In the genomic region with DNA sequence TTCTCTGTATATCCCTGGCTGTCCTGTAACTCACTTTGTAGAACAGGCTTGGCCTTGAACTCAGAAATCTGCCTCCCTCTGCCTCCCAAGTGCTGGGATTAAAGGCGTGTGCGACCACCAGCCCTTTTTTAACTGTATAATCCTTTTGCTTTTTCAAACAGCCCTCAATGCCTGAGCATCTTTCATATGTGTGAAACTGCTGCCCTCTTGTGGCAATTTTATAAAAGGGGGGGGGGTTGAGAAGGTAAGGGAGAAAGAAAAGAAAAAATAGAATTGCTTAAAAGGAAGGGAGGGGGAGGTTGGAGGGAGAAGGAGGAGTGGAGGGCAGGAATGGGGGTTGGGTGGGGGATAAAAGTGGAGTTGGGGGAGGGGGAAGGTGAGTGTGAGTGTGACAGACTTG, we compare ENCODE assay signal across 10 mouse cellular contexts. TPM values are rescaled to one million over a fixed set of nuclear protein-coding genes. Genes with fewer than 3 reads are reported as not detected.
DNase-seq lines count a peak whose midpoint lies in the region; ATAC-seq and TF ChIP-seq lines count a peak whose summit lies in the region.
"Had no signal": no experiment of that assay in that cellular context is flagged by ENCODE, and none has a peak within 500 bp of the region (broad histone marks: within the 10 kb centered on the region; RNA-seq: fewer than 3 reads in every experiment).

No protein-coding gene starts in this region.

- H3K27ac ChIP-seq in gastrocnemius, adult 2 months: no peak overlapping the region
- no peak overlapping the region for H3K27ac ChIP-seq in forebrain, embryonic 12.5 days
- H3K27ac ChIP-seq in limb, embryonic 10.5 days: no peak overlapping the region

- intact Hi-C loops in gastrocnemius, adult 2 months (cut with DNase I): loop anchor here (1.0 to 5.0 kb wide), 2 partner anchors 102 to 219 kb away; partner anchors contain the start of genes Katnbl1 and Nop10
- intact Hi-C loops in gastrocnemius, postnatal 14 days (cut with DNase I; ENCODE audit: low total_unique reads): loop anchor here (5.0 kb wide), 1 partner anchor 104 kb away; the partner anchor contains the start of gene Katnbl1

- peak; percentile 56 for TF ChIP-seq CTCF in gastrocnemius, adult 2 months (IDR thresholded peaks at IDR 0.05)

- 0% methylated on average over 2 of the region's 2 CpGs for WGBS in forebrain, embryonic 12.5 days
- 3% methylated on average over 2 of the region's 2 CpGs for WGBS in limb, embryonic 10.5 days

- H3K4me3 ChIP-seq in gastrocnemius, adult 2 months: no peak overlapping the region
- H3K4me3 ChIP-seq in forebrain, embryonic 12.5 days (replicated peaks): no peak overlapping the region
- H3K4me3 ChIP-seq in limb, embryonic 10.5 days: no peak overlapping the region

- peak; percentile 49 for ATAC-seq in forebrain, embryonic 12.5 days (ENCODE audit: low FRiP score)

- H3K27me3 ChIP-seq in forebrain, embryonic 12.5 days: no peaks in the 10 kb centered on the region
- H3K27me3 ChIP-seq in limb, embryonic 10.5 days (ENCODE audit: low read depth, poor library complexity, severe bottlenecking): no peaks in the 10 kb centered on the region

- no peaks in the 10 kb centered on the region for H3K36me3 ChIP-seq in forebrain, embryonic 12.5 days (replicated peaks)
- H3K36me3 ChIP-seq in limb, embryonic 10.5 days: no peaks in the 10 kb centered on the region

- H3K4me2 ChIP-seq in forebrain, embryonic 12.5 days: no peak overlapping the region

- DNase-seq in gastrocnemius, adult 2 months: no peak
- DNase-seq in gastrocnemius, postnatal 14 days: no peak
- peak; percentile 76 for DNase-seq in Muller cell, postnatal 12 days (ENCODE audit: inconsistent ontology term)
- DNase-seq in limb, embryonic 10.5 days (ENCODE audit: low spot score): peak; percentile 47
- DNase-seq in neural tube, embryonic 10.5 days (ENCODE audit: extremely low spot score, low spot score): peak; percentile 36
- DNase-seq in layer of hippocampus, postnatal 10 days (ENCODE audit: low spot score in 2 of 2): no peak
- DNase-seq in layer of hippocampus, postnatal 25 days (ENCODE audit: extremely low spot score in 1 of 2, low spot score in 1 of 2): no peak

- H3K9ac ChIP-seq in forebrain, embryonic 12.5 days: no peak overlapping the region

- H3K9me3 ChIP-seq in forebrain, embryonic 12.5 days: no peaks in the 10 kb centered on the region
- H3K9me3 ChIP-seq in limb, embryonic 10.5 days (replicated peaks): no peaks in the 10 kb centered on the region

- no peaks in the 10 kb centered on the region for H3K4me1 ChIP-seq in forebrain, embryonic 12.5 days
- H3K4me1 ChIP-seq in limb, embryonic 10.5 days: no peaks in the 10 kb centered on the region

RNA-seq across cellular contexts. Expression of gene Chrm5, which starts 1.0 kb away (rescaled TPM):
- total RNA-seq in gastrocnemius, adult 2 months (2021): under 1 TPM in 1 of 2 experiments, not detected in 1; 0.20 TPM
- total RNA-seq in gastrocnemius, postnatal 14 days (2021): not detected
- 0.31 TPM in 1 of 2 replicates, not detected in the other for polyA plus RNA-seq in forebrain, embryonic 12.5 days (2016; fragmentation: Nextera tagmentation; extraction: Ambion mirVana)
- polyA plus RNA-seq in limb, embryonic 10.5 days (2016; fragmentation: Nextera tagmentation; extraction: Ambion mirVana): not detected in 2 replicates
- total RNA-seq in layer of hippocampus, postnatal 10 days (2021): 10 to 100 TPM; 15.3 to 15.8 TPM
- total RNA-seq in layer of hippocampus, postnatal 25 days (2021): 10 to 100 TPM in 1 of 2 experiments, 1 to 10 TPM in 1; 4.2 to 10.5 TPM
- polyA plus RNA-seq: large intestine, adult 2 months; testis, adult 2 months had no signal

RNA-seq across cellular contexts. Expression of gene Aven, which starts 11.2 kb away (rescaled TPM):
- 10 to 100 TPM; 15.0 to 16.1 TPM for total RNA-seq in gastrocnemius, adult 2 months (2021)
- 10 to 100 TPM; 15.8 to 23.6 TPM for total RNA-seq in gastrocnemius, postnatal 14 days (2021)
- 5.8 and 6.6 TPM in 2 replicates for polyA plus RNA-seq in forebrain, embryonic 12.5 days (2016; fragmentation: Nextera tagmentation; extraction: Ambion mirVana)
- polyA plus RNA-seq in limb, embryonic 10.5 days (2016; fragmentation: Nextera tagmentation; extraction: Ambion mirVana): 10.0 and 11.6 TPM in 2 replicates
- total RNA-seq in layer of hippocampus, postnatal 10 days (2021): 10 to 100 TPM in 1 of 2 experiments, 1 to 10 TPM in 1; 8.9 to 10.1 TPM
- total RNA-seq in layer of hippocampus, postnatal 25 days (2021): 1 to 10 TPM; 8.1 to 9.5 TPM

RNA-seq across cellular contexts. Expression of gene Emc7, which starts 26.8 kb away (rescaled TPM):
- total RNA-seq in gastrocnemius, adult 2 months (2021): 10 to 100 TPM; 12.6 to 15.3 TPM
- total RNA-seq in gastrocnemius, postnatal 14 days (2021): 10 to 100 TPM; 12.3 to 12.8 TPM
- 11.1 and 11.5 TPM in 2 replicates for polyA plus RNA-seq in forebrain, embryonic 12.5 days (2016; fragmentation: Nextera tagmentation; extraction: Ambion mirVana)
- 10.2 and 10.9 TPM in 2 replicates for polyA plus RNA-seq in limb, embryonic 10.5 days (2016; fragmentation: Nextera tagmentation; extraction: Ambion mirVana)
- total RNA-seq in layer of hippocampus, postnatal 10 days (2021): 10 to 100 TPM; 32.8 to 33.3 TPM
- 10 to 100 TPM; 44.4 to 46.2 TPM for total RNA-seq in layer of hippocampus, postnatal 25 days (2021)

Comparison
In these comparisons a context has a peak if more than half of its experiments do, and no peak if none do; other contexts are left out.
1. DNase-seq: peak in Muller cell, postnatal 12 days (single experiment), limb, embryonic 10.5 days (single experiment) and neural tube, embryonic 10.5 days (single experiment); none in gastrocnemius, adult 2 months (single experiment), gastrocnemius, postnatal 14 days (single experiment), layer of hippocampus, postnatal 10 days (0 of 2) and layer of hippocampus, postnatal 25 days (0 of 2).
2. RNA of gene Chrm5, which starts 1.0 kb away (total RNA-seq): 15.3 to 15.8 TPM in layer of hippocampus, postnatal 10 days and 4.2 to 10.5 TPM in layer of hippocampus, postnatal 25 days; 0.20 TPM in gastrocnemius, adult 2 months and not detected in gastrocnemius, postnatal 14 days; every median in the first group is over 4 times any median in the second.